Mouse (Mus musculus) bone marrow, adult 2 months (tissue): ENCODE data around the gene Gm10837.

Source experiments
- CTCF ChIP-seq: fragments of 200-500 bp; IDR thresholded peaks from 2 replicates; pipeline ENCODE4 v1.5.1; 2011; ENCODE audit warnings: low read length, control low read depth; ENCODE audit not compliant: control insufficient read depth, insufficient read depth
- POLR2A ChIP-seq: fragments of 200-500 bp; IDR thresholded peaks from 2 replicates; pipeline ENCODE4 v1.6.1; 2011; ENCODE audit warnings: low read depth, mild to moderate bottlenecking, control low read depth, low read length, borderline replicate concordance; ENCODE audit not compliant: control insufficient read depth

DNA sequence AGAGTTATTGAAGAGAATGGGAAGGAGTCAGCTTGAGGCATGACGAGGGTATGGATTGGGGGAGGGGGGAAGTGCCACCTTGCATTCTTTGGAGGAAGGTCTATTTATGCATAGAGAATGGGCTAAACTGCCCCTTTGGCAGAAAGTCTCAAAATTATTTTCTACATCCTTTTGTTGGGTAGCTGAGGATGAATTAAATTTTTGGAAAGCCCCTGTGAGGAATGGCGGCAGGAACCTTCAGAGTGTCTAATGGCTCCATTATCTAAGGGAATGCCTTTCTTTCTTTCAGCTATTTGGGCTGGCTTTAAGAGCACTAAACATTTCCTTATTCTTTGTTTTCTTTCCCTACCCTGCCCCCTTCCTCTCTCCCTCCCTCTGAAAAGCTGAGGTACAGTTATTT lies 10.0 kb upstream of the Gm10837 start:
- TF ChIP-seq CTCF (no peak), POLR2A (no peak)
